Comparison of ENCODE assay signal across 20 mouse cellular contexts in the genomic region with DNA sequence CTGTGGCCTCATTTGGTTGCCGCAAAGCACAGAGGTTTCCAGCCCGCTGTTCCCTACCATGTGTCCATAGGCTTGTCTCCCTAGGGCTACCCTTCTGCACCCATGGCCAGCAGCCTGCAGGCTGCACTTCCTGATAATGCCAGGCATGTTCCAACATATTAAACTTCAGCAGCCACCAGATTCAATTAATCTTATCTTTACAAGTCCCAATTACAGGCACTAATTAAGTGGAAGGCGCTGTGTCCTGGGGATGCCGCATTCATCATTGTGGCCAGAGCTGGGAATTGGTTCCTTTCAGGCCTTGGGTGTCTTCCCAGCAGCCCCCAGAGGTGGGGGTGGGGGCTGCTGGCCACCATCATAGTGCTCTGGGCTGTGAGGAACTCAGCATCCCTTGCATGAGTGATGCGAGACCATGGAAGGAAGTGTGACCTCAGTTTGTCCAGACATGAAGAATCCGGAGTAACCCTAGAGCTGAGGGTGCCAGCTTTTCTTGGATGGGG. TPM values are rescaled to one million over a fixed set of nuclear protein-coding genes. Genes with fewer than 3 reads are reported as not detected.
DNase-seq lines count a peak whose midpoint lies in the region; ATAC-seq lines count a peak whose summit lies in the region.
"Had no signal": no experiment of that assay in that cellular context is flagged by ENCODE, and none has a peak within 500 bp of the region (broad histone marks: within the 10 kb centered on the region; RNA-seq: fewer than 3 reads in every experiment).

No protein-coding gene starts in this region.

- no peak overlapping the region for H3K4me2 ChIP-seq in forebrain, embryonic 13.5 days
- H3K4me2 ChIP-seq: intestine, embryonic 15.5 days; limb, embryonic 15.5 days; lung, embryonic 14.5 days had no signal

- no peak for ATAC-seq in forebrain, embryonic 13.5 days
- ATAC-seq: intestine, embryonic 15.5 days had no signal

- H3K9me3 ChIP-seq in forebrain, embryonic 13.5 days (replicated peaks) = no peaks in the 10 kb centered on the region
- H3K9me3 ChIP-seq in forebrain, embryonic 10.5 days = no peaks in the 10 kb centered on the region
- H3K9me3 ChIP-seq: heart, embryonic 10.5 days; intestine, embryonic 15.5 days; limb, embryonic 15.5 days had no signal

- peaks cover 74% of the 10 kb centered on the region for H3K36me3 ChIP-seq in forebrain, embryonic 13.5 days (ENCODE audit: poor library complexity, severe bottlenecking)
- peaks cover 93% of the 10 kb centered on the region for H3K36me3 ChIP-seq in forebrain, embryonic 10.5 days (replicated peaks)

- no peak overlapping the region for H3K27ac ChIP-seq in forebrain, embryonic 13.5 days
- no peak overlapping the region for H3K27ac ChIP-seq in forebrain, embryonic 10.5 days
- H3K27ac ChIP-seq: heart, embryonic 10.5 days; intestine, embryonic 15.5 days; limb, embryonic 15.5 days; liver, embryonic 14.5 days had no signal

- DNase-seq in forebrain, embryonic 10.5 days (ENCODE audit: extremely low spot score, low spot score) = no peak
- peak; percentile 24 for DNase-seq in kidney, postnatal 10 days
- no peak for DNase-seq in kidney, postnatal 4 days
- DNase-seq in retina, postnatal 1 day = peak; percentile 46
- no peak for DNase-seq in retina, embryonic 14.5 days (ENCODE audit: low spot score)
- no peak for DNase-seq in urinary bladder, adult 2 months (ENCODE audit: low spot score)
- DNase-seq in c-Kit-positive CD71-positive TER-119-positive erythroid progenitor cells, embryonic 14.5 days (ENCODE audit: low spot score) = no peak
- DNase-seq: adrenal gland, postnatal 14 days; cerebellum, adult 9-10 months; heart, postnatal 4 days; kidney, adult 8-10 months; kidney, postnatal 14 days; lung, embryonic 14.5 days; thymus, adult 2 months; thymus, postnatal 4 days had no signal

- no peak overlapping the region for H3K4me3 ChIP-seq in forebrain, embryonic 13.5 days
- no peak overlapping the region for H3K4me3 ChIP-seq in forebrain, embryonic 10.5 days
- H3K4me3 ChIP-seq: heart, embryonic 10.5 days; intestine, embryonic 15.5 days; limb, embryonic 15.5 days had no signal

- peak overlapping the region; percentile 3; the same call in 1 of the 2 replicates for H3K9ac ChIP-seq in forebrain, embryonic 13.5 days
- H3K9ac ChIP-seq: intestine, embryonic 15.5 days; limb, embryonic 15.5 days; liver, embryonic 14.5 days; lung, embryonic 14.5 days had no signal

- H3K4me1 ChIP-seq in forebrain, embryonic 13.5 days = peaks cover 51% of the 10 kb centered on the region
- H3K4me1 ChIP-seq in forebrain, embryonic 10.5 days = peaks cover 11% of the 10 kb centered on the region; the same call in 1 of the 2 replicates
- H3K4me1 ChIP-seq: limb, embryonic 15.5 days had no signal

- WGBS in forebrain, embryonic 13.5 days = 72% methylated on average over 6 of the region's 6 CpGs
- 93% methylated on average over 6 of the region's 6 CpGs for WGBS in forebrain, embryonic 10.5 days

- H3K27me3 ChIP-seq in forebrain, embryonic 13.5 days = no peaks in the 10 kb centered on the region
- no peaks in the 10 kb centered on the region for H3K27me3 ChIP-seq in forebrain, embryonic 10.5 days (ENCODE audit: poor library complexity, severe bottlenecking)
- H3K27me3 ChIP-seq: intestine, embryonic 15.5 days; limb, embryonic 15.5 days had no signal

RNA-seq across cellular contexts. Expression of gene Kdm4b, which starts 42.5 kb away (rescaled TPM):
- 51.4 and 55.9 TPM in 2 replicates for polyA plus RNA-seq in forebrain, embryonic 13.5 days (2015; fragmentation: Nextera tagmentation; extraction: Ambion mirVana)
- 35.9 and 39.6 TPM in 2 replicates for polyA plus RNA-seq in forebrain, embryonic 10.5 days (2016; fragmentation: Nextera tagmentation; extraction: Ambion mirVana)
- polyA plus RNA-seq in urinary bladder, adult 2 months (2012; rRNA removed) = 23.7 and 31.1 TPM in 2 replicates

Comparison
In these comparisons a context has a peak if more than half of its experiments do, and no peak if none do; other contexts are left out.
1. DNase-seq: peak in kidney, postnatal 10 days (single experiment) and retina, postnatal 1 day (single experiment); none in forebrain, embryonic 10.5 days (single experiment), kidney, postnatal 4 days (0 of 2), retina, embryonic 14.5 days (single experiment), urinary bladder, adult 2 months (single experiment) and c-Kit-positive CD71-positive TER-119-positive erythroid progenitor cells, embryonic 14.5 days (single experiment).